Mouse (Mus musculus) midbrain, postnatal 0 days (tissue): ENCODE results near the gene Ppp4r2. TPM values are rescaled to one million over a fixed set of nuclear protein-coding genes. Genes with fewer than 3 reads are reported as not detected.

Source experiments
- ATAC-seq: fragments of 200-750 bp; cut with Nextera tagmentation; 2 replicates; pipeline ENCODE4 v1.8.0; 2017; ENCODE audit warnings: moderate number of reproducible peaks, mild to moderate bottlenecking, moderate TSS enrichment, moderate library complexity; ENCODE audit not compliant: low FRiP score
- DNase-seq: peaks from one replicate; pipeline ENCODE4 v3.0.0-alpha.2; 2015; ENCODE audit warnings: low spot score
- H3K27ac ChIP-seq: fragments of 300-500 bp; sonication (generic); 2 replicates; pipeline ENCODE4 v1.5.1; 2014; ENCODE audit warnings: low read depth, mild to moderate bottlenecking, low read length, mixed read lengths
- H3K27me3 ChIP-seq: fragments of 300-500 bp; sonication (generic); 2 replicates; pipeline ENCODE4 v1.6.1; 2014; ENCODE audit warnings: low read length, control low read depth, mixed read lengths; ENCODE audit not compliant: insufficient read depth
- H3K36me3 ChIP-seq: fragments of 300-500 bp; sonication (generic); 2 replicates; pipeline ENCODE4 v1.6.1; 2014; ENCODE audit warnings: low read length, control low read depth, mixed read lengths; ENCODE audit not compliant: insufficient read depth
- H3K4me1 ChIP-seq: fragments of 300-500 bp; sonication (generic); 2 replicates; pipeline ENCODE4 v1.6.1; 2014; ENCODE audit warnings: mild to moderate bottlenecking, control low read depth, antibody characterized with exemption, low read length, mixed read lengths; ENCODE audit not compliant: insufficient read depth
- H3K4me2 ChIP-seq: fragments of 300-500 bp; sonication (generic); 2 replicates; pipeline ENCODE4 v1.6.1; 2014; ENCODE audit warnings: low read depth, mild to moderate bottlenecking, low read length, mixed read lengths; ENCODE audit not compliant: poor library complexity, severe bottlenecking
- H3K4me3 ChIP-seq: fragments of 300-500 bp; sonication (generic); 2 replicates; pipeline ENCODE4 v1.5.1; 2014; ENCODE audit warnings: low read depth, mild to moderate bottlenecking, low read length, moderate library complexity
- H3K9ac ChIP-seq: fragments of 300-500 bp; sonication (generic); replicated peaks from 2 replicates; pipeline ENCODE4 v1.6.1; 2014; ENCODE audit warnings: mild to moderate bottlenecking, low read length, moderate library complexity, mixed read lengths; ENCODE audit not compliant: poor library complexity, severe bottlenecking
- H3K9me3 ChIP-seq: fragments of 300-500 bp; sonication (generic); 2 replicates; pipeline ENCODE4 v1.6.1; 2016; ENCODE audit warnings: low read length, control low read depth
- CTCF ChIP-seq: IDR thresholded peaks from 2 replicates; pipeline ENCODE4 v1.5.1; 2016; ENCODE audit warnings: antibody characterized with exemption, mild to moderate bottlenecking
- WGBS: fragments of 180-500 bp; shearing (Covaris S2); extraction: QIAGEN DNeasy Blood & Tissue Kit; methylation state at CpG from one replicate; pipeline ENCODE4 v1.1.7; 2014; 5-methylcytosine and 5-hydroxymethylcytosine counted together
- polyA plus RNA-seq: library from polyadenylated mRNA; unstranded; fragments of >200 nt; fragmentation: Nextera tagmentation; extraction: Ambion mirVana; gene quantifications from 2 replicates; pipeline ENCODE4 v1.2.1, GENCODE M21; 2015
- total RNA-seq: library from RNA; depleted of rRNA; stranded (reverse); fragments of >200 nt; gene quantifications from 2 replicates; pipeline ENCODE4 v1.2.3, GENCODE M21; 2014

Gene Ppp4r2
- total and polyA plus RNA-seq, 2 experiments from 2014 or later, result 10.0 to 32.7 TPM

GRCm38 (mm10) chr6:100881657-100882056, 48.2 kb downstream of the Ppp4r2 start:
- Histone ChIP-seq H3K9me3 (no peaks in the 10 kb centered on the region), H3K4me2 (no peak overlapping the region), H3K27me3 (peaks cover 8% of the 10 kb centered on the region; the same call in 1 of the 2 replicates), H3K27ac (no peak overlapping the region), H3K36me3 (no peaks in the 10 kb centered on the region), H3K9ac (no peak overlapping the region), H3K4me3 (no peak overlapping the region), H3K4me1 (no peaks in the 10 kb centered on the region)
- DNase-seq (no peak), ATAC-seq (no peak)
- WGBS, result 82% methylated on average over 9 of the region's 9 CpGs
- no peak for TF ChIP-seq CTCF

DNA sequence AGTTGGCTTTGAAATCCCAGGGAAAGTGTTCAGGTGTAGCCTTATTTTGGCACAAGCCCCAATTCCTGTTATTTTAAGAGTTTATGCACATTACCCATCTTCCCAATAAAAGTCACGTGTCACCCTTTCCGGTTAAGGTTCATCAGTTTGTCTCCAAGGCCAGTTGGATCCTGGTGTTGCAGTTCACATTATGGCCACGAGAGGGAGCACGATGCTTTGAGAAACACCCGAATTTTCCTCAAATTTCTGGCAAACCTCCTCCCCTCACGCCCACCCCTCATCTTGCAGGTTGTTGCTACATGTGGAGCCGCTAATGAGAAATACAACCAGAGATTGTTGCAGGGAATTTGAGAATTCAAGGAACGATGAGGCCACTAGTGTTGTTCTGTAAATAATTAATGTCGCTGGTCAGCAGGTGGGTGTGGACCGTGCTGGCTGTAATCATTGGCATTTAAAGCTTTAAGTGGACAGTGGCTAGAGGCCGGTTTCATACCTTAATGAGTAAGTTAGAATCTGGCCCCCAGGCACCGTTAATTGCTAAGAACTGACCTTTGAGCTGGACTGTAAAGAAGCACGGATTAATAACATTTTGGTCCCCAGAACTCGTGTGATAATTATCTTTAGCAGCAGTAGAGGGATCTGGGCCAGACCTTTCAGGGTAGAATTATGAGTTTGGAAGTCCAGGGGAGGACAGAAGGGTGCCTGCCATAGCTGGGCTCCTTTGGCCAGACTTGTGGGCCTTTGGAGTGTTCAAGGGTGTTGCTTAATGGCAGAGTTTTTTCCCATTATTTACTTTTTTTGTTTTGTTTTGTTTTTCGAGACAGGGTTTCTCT, 49.2 kb downstream of the Ppp4r2 start:
- H3K9ac ChIP-seq, result no peak overlapping the region
- peaks cover 8% of the 10 kb centered on the region; the same call in 1 of the 2 replicates for H3K27me3 ChIP-seq
- peak overlapping the region; percentile 43 for H3K4me2 ChIP-seq
- TF ChIP-seq CTCF, result peak; percentile 97
- H3K9me3 ChIP-seq, result no peaks in the 10 kb centered on the region
- no peak overlapping the region for H3K27ac ChIP-seq
- 20% methylated on average over 15 of the region's 15 CpGs for WGBS
- ATAC-seq (no peak; the same call in 1 of the 2 replicates), DNase-seq (peak; percentile 88)
- no peaks in the 10 kb centered on the region for H3K4me1 ChIP-seq
- H3K4me3 ChIP-seq, result peak overlapping the region; percentile 6; the same call in 1 of the 2 replicates
- H3K36me3 ChIP-seq, result no peaks in the 10 kb centered on the region

DNA sequence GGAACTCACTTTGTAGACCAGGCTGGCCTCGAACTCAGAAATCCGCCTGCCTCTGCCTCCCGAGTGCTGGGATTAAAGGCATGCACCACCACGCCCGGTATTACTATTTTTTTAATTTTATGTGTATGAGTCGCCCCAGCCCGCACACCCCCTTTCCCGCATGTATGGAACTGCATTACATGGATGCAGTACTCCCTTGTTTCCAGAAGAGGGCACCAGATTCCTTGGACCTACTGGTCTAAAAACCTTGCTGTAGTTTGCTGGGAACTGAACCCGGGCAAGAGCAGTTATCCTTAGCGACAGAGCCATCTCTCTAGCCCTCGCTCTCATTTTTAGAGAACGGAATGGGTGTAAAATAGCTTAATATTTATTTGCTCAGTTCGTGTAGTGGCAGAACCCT, 49.8 kb downstream of the Ppp4r2 start:
- Histone ChIP-seq H3K4me3 (no peak overlapping the region), H3K27ac (no peak overlapping the region), H3K27me3 (peaks cover 8% of the 10 kb centered on the region; the same call in 1 of the 2 replicates), H3K9ac (no peak overlapping the region), H3K9me3 (no peaks in the 10 kb centered on the region), H3K4me1 (no peaks in the 10 kb centered on the region), H3K36me3 (no peaks in the 10 kb centered on the region), H3K4me2 (no peak overlapping the region)
- 54% methylated on average over 11 of the region's 13 CpGs for WGBS
- ATAC-seq, result no peak
- peak; percentile 72 for TF ChIP-seq CTCF
- DNase-seq, result peak; percentile 12

- no peak overlapping the region for H3K4me3 ChIP-seq
- DNase-seq (peak; percentile 69), ATAC-seq (no peak)
- H3K4me2 ChIP-seq, result no peak overlapping the region
- no peak for TF ChIP-seq CTCF
- 71% methylated on average over 12 of the region's 12 CpGs for WGBS
- H3K27ac ChIP-seq, result no peak overlapping the region
- no peaks in the 10 kb centered on the region for H3K9me3 ChIP-seq
- peaks cover under 1% of the 10 kb centered on the region; the same call in 1 of the 2 replicates for H3K27me3 ChIP-seq
- no peak overlapping the region for H3K9ac ChIP-seq
- no peaks in the 10 kb centered on the region for H3K36me3 ChIP-seq
- no peaks in the 10 kb centered on the region for H3K4me1 ChIP-seq
Observed at GRCm38 (mm10) chr6:100884594-100885225, 51.3 kb downstream of the Ppp4r2 start.

- Histone ChIP-seq H3K27me3 (no peaks in the 10 kb centered on the region), H3K27ac (no peak overlapping the region), H3K9me3 (no peaks in the 10 kb centered on the region), H3K4me1 (no peaks in the 10 kb centered on the region), H3K36me3 (no peaks in the 10 kb centered on the region), H3K9ac (no peak overlapping the region), H3K4me2 (no peak overlapping the region), H3K4me3 (no peak overlapping the region)
- DNase-seq, result peak; percentile 70
- WGBS, result 43% methylated on average over 7 of the region's 7 CpGs
- ATAC-seq, result 0 out of 2 replicates have a peak, but pooled peaks have one; percentile 4
- peak; percentile 66 for TF ChIP-seq CTCF
Observed at GRCm38 (mm10) chr6:100885376-100885775, 52.0 kb downstream of the Ppp4r2 start.

DNA sequence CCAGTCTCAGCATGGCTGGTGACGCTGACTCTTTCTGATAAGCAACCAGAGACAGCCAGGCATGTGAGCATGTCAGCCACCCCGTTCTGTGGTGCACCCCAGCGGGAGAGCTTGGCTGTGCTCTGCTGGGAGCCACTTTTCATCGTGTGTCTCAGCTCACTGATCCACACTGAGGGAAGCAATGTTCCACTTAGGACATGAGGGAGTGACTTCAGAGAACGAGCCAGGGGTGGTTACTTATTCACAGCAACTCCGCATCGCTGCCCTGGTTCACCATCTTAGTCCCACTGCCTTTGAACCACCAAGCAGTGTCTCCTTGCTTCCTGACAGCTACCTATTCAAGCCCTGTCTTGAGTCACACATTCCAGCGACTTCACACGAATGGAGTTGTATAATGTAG, 53.6 kb downstream of the Ppp4r2 start:
- TF ChIP-seq CTCF, result no peak
- no peaks in the 10 kb centered on the region for H3K36me3 ChIP-seq
- H3K4me3 ChIP-seq, result no peak overlapping the region
- H3K4me2 ChIP-seq, result no peak overlapping the region
- ATAC-seq (no peak), DNase-seq (no peak)
- H3K27me3 ChIP-seq, result no peaks in the 10 kb centered on the region
- H3K4me1 ChIP-seq, result no peaks in the 10 kb centered on the region
- no peaks in the 10 kb centered on the region for H3K9me3 ChIP-seq
- WGBS, result 85% methylated on average over 9 of the region's 9 CpGs
- H3K27ac ChIP-seq, result no peak overlapping the region
- H3K9ac ChIP-seq, result no peak overlapping the region
